Mouse (Mus musculus) bone marrow macrophage, adult 2 months (primary cell): ENCODE results near the gene Gm11444.

Source experiments
- CTCF ChIP-seq: IDR thresholded peaks from 2 replicates; pipeline ENCODE4 v1.5.1; 2012; ENCODE audit warnings: low read depth, mild to moderate bottlenecking, low read length, moderate library complexity
- POLR2A ChIP-seq: IDR thresholded peaks from 2 replicates; pipeline ENCODE4 v1.6.1; 2012; ENCODE audit warnings: mild to moderate bottlenecking, low read depth, low read length, borderline replicate concordance

DNA sequence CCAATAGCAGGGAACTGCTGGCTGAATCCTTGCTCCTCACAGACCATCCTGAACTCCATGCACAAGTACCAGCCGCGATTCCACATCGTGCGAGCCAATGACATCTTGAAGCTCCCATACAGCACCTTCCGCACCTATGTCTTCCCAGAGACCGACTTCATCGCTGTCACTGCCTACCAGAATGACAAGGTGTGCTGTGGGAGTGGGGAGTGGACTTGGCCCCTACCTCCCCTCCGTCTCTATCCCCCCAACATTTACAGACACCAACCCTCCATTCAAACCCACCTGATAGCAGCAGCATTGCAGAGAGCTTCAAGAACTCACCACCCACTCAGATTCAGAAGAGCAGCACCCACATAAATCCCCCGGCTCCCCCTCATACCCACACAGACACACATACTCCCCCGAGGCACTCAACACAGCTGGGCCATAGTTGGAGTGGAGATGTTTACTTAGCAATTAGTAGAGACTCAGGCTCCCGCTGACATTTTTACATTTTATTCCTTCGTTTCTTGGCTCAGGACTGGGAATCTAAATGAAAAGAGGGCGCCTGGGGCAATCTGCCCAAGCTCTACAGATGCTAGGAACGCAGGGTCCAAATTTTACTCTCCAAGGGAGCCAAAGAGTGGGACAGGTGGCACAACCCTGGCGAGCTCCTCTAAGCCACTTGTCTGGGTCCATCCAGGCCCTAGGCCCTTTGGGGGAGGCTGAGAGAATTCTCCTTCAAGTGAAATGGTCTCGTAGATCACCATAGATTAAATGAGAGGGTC, 14.2 kb downstream of the Gm11444 start:
- no peak for TF ChIP-seq CTCF
- no peak for TF ChIP-seq POLR2A
